Mouse (Mus musculus) right cerebral cortex, adult 18-20 months (tissue): Measurements from ENCODE around the gene Mark2.

Source experiments
- DNase-seq: peaks from one replicate; pipeline ENCODE4 v3.0.0; 2022; ENCODE audit warnings: mixed read lengths

Gene Mark2

GRCm38 (mm10) chr19:7321391-7321790 lies 20.3 kb downstream of the Mark2 start:
- DNase-seq = no peak

- no peak for DNase-seq
Observed at GRCm38 (mm10) chr19:7320181-7320580, 21.5 kb downstream of the Mark2 start.

- DNase-seq = no peak
Observed at GRCm38 (mm10) chr19:7317716-7318115, 23.9 kb downstream of the Mark2 start.

- DNase-seq = no peak
Observed at GRCm38 (mm10) chr19:7316822-7317221, 24.8 kb downstream of the Mark2 start.

GRCm38 (mm10) chr19:7315587-7315984 lies 26.1 kb downstream of the Mark2 start:
- no peak for DNase-seq

- peak; percentile 52 for DNase-seq
Observed at GRCm38 (mm10) chr19:7314976-7315586, 26.6 kb downstream of the Mark2 start.

GRCm38 (mm10) chr19:7313660-7314059 lies 28.0 kb downstream of the Mark2 start:
- DNase-seq = no peak

GRCm38 (mm10) chr19:7311306-7311705 lies 30.4 kb downstream of the Mark2 start:
- no peak for DNase-seq

- DNase-seq = peak; percentile 59
Observed at GRCm38 (mm10) chr19:7310704-7311103, 31.0 kb downstream of the Mark2 start.

GRCm38 (mm10) chr19:7309738-7310330 lies 31.8 kb downstream of the Mark2 start:
- DNase-seq = no peak

- peak; percentile 33 for DNase-seq
Observed at GRCm38 (mm10) chr19:7307995-7308770, 33.5 kb downstream of the Mark2 start.

GRCm38 (mm10) chr19:7306968-7307367 lies 34.7 kb downstream of the Mark2 start:
- no peak for DNase-seq

GRCm38 (mm10) chr19:7305380-7306310 lies 36.0 kb downstream of the Mark2 start:
- DNase-seq = no peak

- DNase-seq = no peak
Observed at GRCm38 (mm10) chr19:7304801-7305200, 36.9 kb downstream of the Mark2 start.

GRCm38 (mm10) chr19:7303796-7304195 lies 37.9 kb downstream of the Mark2 start:
- DNase-seq = no peak

GRCm38 (mm10) chr19:7302493-7302797 lies 39.2 kb downstream of the Mark2 start:
- DNase-seq = no peak

- peak; percentile 79 for DNase-seq
Observed at GRCm38 (mm10) chr19:7301647-7302492, 39.8 kb downstream of the Mark2 start.

GRCm38 (mm10) chr19:7300078-7300477 lies 41.6 kb downstream of the Mark2 start:
- DNase-seq = no peak

- peak; percentile 86 for DNase-seq
Observed at GRCm38 (mm10) chr19:7299052-7299451, 42.6 kb downstream of the Mark2 start.

- no peak for DNase-seq
Observed at GRCm38 (mm10) chr19:7295959-7296358, 45.7 kb downstream of the Mark2 start.

- DNase-seq = no peak
Observed at GRCm38 (mm10) chr19:7295071-7295658, 46.5 kb downstream of the Mark2 start.
